Mouse (Mus musculus) stomach, embryonic 16.5 days (tissue): ENCODE data around the gene Dtwd1. TPM values are rescaled to one million over a fixed set of nuclear protein-coding genes. Genes with fewer than 3 reads are reported as not detected.
"Not testable (repeated sequence)": the region's sequence is repeated elsewhere in the genome, so short reads cannot be mapped to it uniquely, and the experiment has no call there.

ENCODE experiments used
- ATAC-seq: fragments of 200-750 bp; cut with Nextera tagmentation; 2 replicates; pipeline ENCODE4 v1.8.0; 2017; ENCODE audit warnings: moderate number of reproducible peaks, moderate TSS enrichment; ENCODE audit not compliant: insufficient read depth, low FRiP score
- H3K27ac ChIP-seq: fragments of 300-500 bp; sonication (generic); 2 replicates; pipeline ENCODE4 v1.5.1; 2014; ENCODE audit warnings: low read length
- H3K27me3 ChIP-seq: fragments of 300-500 bp; sonication (generic); 2 replicates; pipeline ENCODE4 v1.6.1; 2014; ENCODE audit warnings: low read length, control low read depth, mixed read lengths; ENCODE audit not compliant: control insufficient read depth, insufficient read depth
- H3K36me3 ChIP-seq: fragments of 300-500 bp; sonication (generic); 2 replicates; pipeline ENCODE4 v1.6.1; 2014; ENCODE audit warnings: low read length; ENCODE audit not compliant: control insufficient read depth, insufficient read depth
- H3K4me1 ChIP-seq: fragments of 300-500 bp; sonication (generic); 2 replicates; pipeline ENCODE4 v1.6.1; 2014; ENCODE audit warnings: low read length, control low read depth, mixed read lengths; ENCODE audit not compliant: control insufficient read depth, insufficient read depth
- H3K4me2 ChIP-seq: fragments of 300-500 bp; sonication (generic); 2 replicates; pipeline ENCODE4 v1.6.1; 2014; ENCODE audit warnings: low read depth, low read length, mixed read lengths
- H3K4me3 ChIP-seq: fragments of 300-500 bp; sonication (generic); replicated peaks from 2 replicates; pipeline ENCODE4 v1.5.1; 2014; ENCODE audit warnings: mild to moderate bottlenecking, low read length
- H3K9ac ChIP-seq: fragments of 300-500 bp; sonication (generic); 2 replicates; pipeline ENCODE4 v1.6.1; 2014; ENCODE audit warnings: low read length
- H3K9me3 ChIP-seq: fragments of 300-500 bp; sonication (generic); replicated peaks from 2 replicates; pipeline ENCODE4 v1.6.1; 2016; ENCODE audit warnings: low read length, control low read depth; ENCODE audit not compliant: control insufficient read depth
- WGBS: fragments of 180-500 bp; shearing (Covaris S2); extraction: QIAGEN DNeasy Blood & Tissue Kit; methylation state at CpG from one replicate; pipeline ENCODE4 v1.1.7; 2014; 5-methylcytosine and 5-hydroxymethylcytosine counted together
- polyA plus RNA-seq: library from polyadenylated mRNA; unstranded; fragments of >200 nt; fragmentation: Nextera tagmentation; extraction: Ambion mirVana; gene quantifications from 2 replicates; pipeline ENCODE4 v1.2.1, GENCODE M21; 2015

The Dtwd1 gene
- polyA plus RNA-seq, 1 experiment from 2014 or later: 29.7 TPM

- Histone ChIP-seq H3K4me2 (no peak overlapping the region), H3K27ac (no peak overlapping the region), H3K4me3 (no peak overlapping the region), H3K36me3 (no peaks in the 10 kb centered on the region), H3K9me3 (no peaks in the 10 kb centered on the region), H3K9ac (no peak overlapping the region), H3K27me3 (no peaks in the 10 kb centered on the region), H3K4me1 (0 out of 2 replicates have a peak, but pooled peaks cover 3% of the 10 kb centered on the region)
- WGBS: 74% methylated on average over 12 of the region's 12 CpGs
- no peak for ATAC-seq
Measured at GRCm38 (mm10) chr2:126195631-126196356, 43.9 kb downstream of the Dtwd1 start.

- H3K4me1 ChIP-seq: 0 out of 2 replicates have a peak, but pooled peaks cover 3% of the 10 kb centered on the region
- WGBS: 59% methylated on average over 3 of the region's 3 CpGs
- H3K27me3 ChIP-seq: no peaks in the 10 kb centered on the region
- H3K4me2 ChIP-seq: no peak overlapping the region
- H3K4me3 ChIP-seq: no peak overlapping the region
- no peaks in the 10 kb centered on the region for H3K36me3 ChIP-seq
- no peaks in the 10 kb centered on the region for H3K9me3 ChIP-seq
- H3K27ac ChIP-seq: no peak overlapping the region; the same call in 1 of the 2 replicates
- no peak overlapping the region for H3K9ac ChIP-seq
- ATAC-seq: no peak
Measured at GRCm38 (mm10) chr2:126198971-126199370, 47.0 kb downstream of the Dtwd1 start.

- Histone ChIP-seq H3K4me1 (no peaks in the 10 kb centered on the region), H3K36me3 (no peaks in the 10 kb centered on the region), H3K4me3 (no peak overlapping the region), H3K27ac (no peak overlapping the region), H3K4me2 (no peak overlapping the region), H3K9ac (no peak overlapping the region), H3K9me3 (no peaks in the 10 kb centered on the region), H3K27me3 (no peaks in the 10 kb centered on the region)
- 81% methylated on average over 6 of the region's 6 CpGs for WGBS
- no peak for ATAC-seq
Measured at GRCm38 (mm10) chr2:126211011-126211680, 59.2 kb downstream of the Dtwd1 start.

GRCm38 (mm10) chr2:126214800-126215199, 62.9 kb downstream of the Dtwd1 start, which contains the start of gene Gm17555:
Gene Gm17555 (plus strand): TSS chr2:126215100.
- H3K9me3 ChIP-seq, H3K9ac ChIP-seq, H3K4me1 ChIP-seq, H3K4me2 ChIP-seq, H3K27me3 ChIP-seq, H3K4me3 ChIP-seq, ATAC-seq, H3K27ac ChIP-seq, H3K36me3 ChIP-seq: not testable (repeated sequence)
- WGBS: 83% methylated on average over 3 of the region's 3 CpGs

Other genes starting within 250 kb of the Dtwd1 start
- gene Fgf7, start 117.5 kb upstream of the Dtwd1 start, polyA plus RNA-seq: 6.7 and 9.3 TPM in 2 replicates
- gene Fam227b, start 137 bp upstream of the Dtwd1 start, polyA plus RNA-seq: not detected in 2 replicates
- not detected in 2 replicates for gene Gm17555, start 63.0 kb downstream of the Dtwd1 start, polyA plus RNA-seq